Mouse (Mus musculus) layer of hippocampus, postnatal 36 days (tissue): Measurements from ENCODE around the gene Fbxl8. TPM values are rescaled to one million over a fixed set of nuclear protein-coding genes. Genes with fewer than 3 reads are reported as not detected.
"Not testable (repeated sequence)": the region's sequence is repeated elsewhere in the genome, so short reads cannot be mapped to it uniquely, and the experiment has no call there.

Experiments used
- DNase-seq, 2 experiments: peaks; one replicate each; pipeline ENCODE4 v3.0.0; 2022
- total RNA-seq, 2 experiments: library from RNA; stranded (reverse); gene quantifications; 2 replicates each; pipeline ENCODE4 v1.2.3; 2021

Gene Fbxl8
- 1 to 10 TPM; 1.0 TPM for total RNA-seq

DNA sequence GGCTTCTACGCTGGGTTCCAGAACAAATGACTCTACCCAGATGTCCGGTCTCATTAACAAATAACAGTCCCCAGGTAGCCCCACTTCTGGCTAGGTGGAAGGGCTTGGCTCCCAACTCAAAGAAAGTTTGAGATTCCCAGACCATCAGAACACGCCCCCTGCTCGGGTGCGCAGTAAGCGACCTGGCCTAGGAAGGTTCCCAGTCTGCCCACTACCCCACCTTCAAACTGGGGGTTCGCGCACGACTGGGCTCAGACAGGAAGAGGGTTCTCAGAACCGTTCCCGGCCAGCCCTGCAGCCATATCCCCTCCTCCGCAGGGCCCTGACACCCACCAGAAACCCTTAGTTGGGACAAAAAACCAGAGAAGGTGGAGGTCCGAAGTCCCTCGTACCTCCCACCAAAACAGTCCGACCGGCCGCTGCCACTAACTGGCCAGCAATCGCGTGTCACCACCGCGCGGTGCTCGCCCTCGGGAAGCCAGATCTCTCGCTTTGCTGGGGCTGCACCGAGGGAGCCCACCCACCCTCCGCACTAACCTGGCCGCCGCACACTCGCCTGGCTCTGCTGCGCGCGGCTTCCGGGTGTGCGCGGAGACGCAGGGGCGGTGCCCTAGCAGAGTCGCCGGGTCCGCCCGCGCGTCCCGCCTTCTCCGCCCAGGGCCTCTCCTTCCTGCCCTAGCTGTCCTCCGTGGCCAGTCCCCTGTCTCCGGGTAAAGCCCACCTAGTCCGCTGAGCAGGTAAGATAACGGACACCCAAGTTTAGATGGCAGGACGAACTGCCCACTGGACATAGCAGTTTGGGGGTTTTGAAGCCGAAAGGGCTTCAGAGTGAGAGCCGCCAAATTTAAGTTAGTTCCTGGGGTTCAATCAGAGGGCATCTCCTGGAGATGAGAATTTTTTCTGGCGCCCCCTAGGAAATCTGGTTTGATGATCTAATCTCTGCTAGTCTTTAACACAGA is at the start of gene Fbxl8, which contains the start of gene Tradd:
Fbxl8 (plus strand) TSS at position 625 of the 959 bp plus-strand sequence.
Tradd (minus strand) TSS at position 586 of the 959 bp plus-strand sequence.
- no peak for DNase-seq

DNA sequence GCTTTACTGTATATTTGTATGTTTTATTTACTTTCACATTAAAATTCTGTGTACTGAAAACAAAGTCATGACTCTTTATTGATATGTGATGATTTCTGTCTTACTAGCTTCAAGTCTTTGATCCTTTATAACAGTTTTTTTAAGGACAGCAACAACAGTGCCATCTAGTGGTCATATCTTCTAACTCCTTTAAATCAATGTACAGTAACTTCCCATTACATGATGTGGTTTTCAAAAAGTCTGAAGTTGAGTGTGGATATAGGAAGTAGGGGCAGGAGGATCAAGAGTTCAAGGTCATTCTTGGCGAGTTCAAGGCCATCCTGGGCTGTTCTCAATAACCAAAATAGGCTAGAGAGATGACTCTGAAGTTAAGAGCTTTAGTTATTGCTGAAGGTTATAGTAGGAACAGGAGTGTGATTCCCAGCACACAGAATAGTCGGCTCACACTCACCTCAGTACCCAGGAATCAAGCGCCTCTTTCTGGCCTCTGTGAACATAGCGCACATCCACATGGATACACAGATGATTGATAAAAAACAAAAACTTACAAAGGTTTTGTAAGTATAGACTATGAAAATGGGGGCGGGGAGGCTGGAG is 46.4 kb upstream of the Fbxl8 start:
- no peak for DNase-seq

DNA sequence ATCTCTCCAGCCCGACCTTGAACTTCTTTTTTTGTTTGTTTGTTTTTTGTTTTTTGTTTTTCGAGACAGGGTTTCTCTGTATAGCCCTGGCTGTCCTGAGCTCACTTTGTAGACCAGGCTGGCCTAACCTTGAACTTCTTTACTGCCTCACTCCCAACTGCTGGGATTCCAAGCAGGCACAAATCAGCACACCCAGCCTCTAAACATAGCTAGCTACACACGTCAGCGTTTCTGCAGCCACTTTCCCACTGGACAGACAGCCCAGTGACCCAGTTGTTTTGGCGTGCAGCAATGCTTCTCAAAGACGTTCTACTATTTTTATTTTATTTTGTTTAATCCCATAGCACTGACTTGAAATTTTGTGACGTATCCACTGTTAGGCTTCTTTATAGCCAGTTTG is 40.6 kb upstream of the Fbxl8 start:
- DNase-seq: no peak

DNA sequence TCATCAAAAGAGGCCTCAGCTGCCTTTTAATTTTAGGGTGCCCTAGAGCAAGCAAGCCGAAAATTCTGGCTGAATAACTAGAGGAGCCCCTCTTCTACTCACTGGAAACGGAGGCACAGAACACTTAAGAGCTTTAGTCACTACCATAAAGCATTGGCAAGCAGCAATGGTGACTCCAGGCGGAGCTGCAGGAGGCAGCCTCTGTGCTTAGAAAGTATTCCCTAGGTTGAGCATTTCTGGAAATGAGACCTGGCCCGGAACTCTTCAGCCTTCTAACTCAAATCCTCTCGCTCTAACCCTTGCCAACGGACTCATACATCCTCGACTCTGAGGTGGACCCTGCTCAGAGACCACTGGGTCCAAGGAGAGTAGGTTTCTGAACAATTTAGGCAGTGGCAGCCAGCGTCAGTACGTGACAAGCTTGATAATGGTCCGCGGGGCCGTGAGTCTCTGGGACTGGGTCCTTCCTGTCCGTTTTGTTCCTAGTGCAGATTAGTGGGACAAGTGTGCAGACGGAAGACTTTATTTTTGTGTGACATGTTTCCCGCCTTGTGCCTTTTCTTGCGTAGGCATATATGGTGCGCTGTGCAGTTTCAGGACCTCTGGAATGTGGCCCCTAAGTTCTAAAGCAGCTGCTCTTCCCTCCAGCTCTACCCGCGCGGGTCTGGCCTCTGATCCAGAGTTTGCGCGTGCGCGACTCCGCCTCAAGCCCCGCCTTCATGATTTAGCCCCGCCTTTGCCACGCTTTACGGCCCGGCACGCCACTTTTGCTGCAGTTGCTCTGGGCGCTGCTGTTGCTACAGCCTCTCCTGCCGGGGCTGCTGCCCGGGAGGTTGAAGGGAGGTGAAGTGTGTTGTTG is 39.8 kb upstream of the Fbxl8 start, which contains the start of gene D230025D16Rik:
D230025D16Rik (plus strand) TSS at position 733 of the 859 bp plus-strand sequence.
- peak; percentile 94 to 95 for DNase-seq

DNA sequence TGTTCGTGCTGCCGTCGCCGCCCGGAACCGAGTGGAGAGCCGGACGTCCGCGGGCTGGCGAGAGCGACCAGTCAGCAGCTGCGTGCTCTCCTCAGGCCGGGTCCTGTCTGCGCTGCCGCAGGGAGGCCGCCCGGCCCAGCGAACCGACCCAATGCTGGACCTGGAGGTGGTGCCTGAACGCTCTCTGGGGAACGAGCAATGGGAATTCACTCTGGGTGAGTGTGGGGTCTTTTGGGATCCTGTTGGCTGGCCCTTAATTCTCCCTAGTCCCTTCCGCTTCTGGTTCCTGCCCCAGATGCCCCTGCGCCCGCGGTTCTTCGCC is 39.2 kb upstream of the Fbxl8 start:
- DNase-seq: no peak

DNA sequence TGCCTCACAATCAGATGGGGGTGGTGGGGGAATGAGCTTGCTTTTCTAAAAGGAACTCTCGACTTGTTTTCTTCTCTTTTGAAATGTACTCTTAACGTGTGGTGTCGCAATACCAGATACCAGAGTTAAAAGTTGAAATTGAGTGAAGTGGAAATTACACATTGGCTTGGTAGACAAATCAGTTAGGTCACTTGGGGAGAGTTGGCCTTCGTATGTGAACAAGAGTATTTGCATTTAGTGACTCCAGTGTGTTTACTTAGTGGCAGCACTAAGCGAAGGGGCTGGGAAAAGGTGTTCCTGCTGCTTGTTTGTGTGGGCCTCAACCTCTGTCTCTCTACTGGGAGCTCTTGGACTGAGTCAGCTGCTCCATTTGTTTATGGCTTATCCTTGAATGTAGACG is 38.5 kb upstream of the Fbxl8 start:
- DNase-seq: no peak

DNA sequence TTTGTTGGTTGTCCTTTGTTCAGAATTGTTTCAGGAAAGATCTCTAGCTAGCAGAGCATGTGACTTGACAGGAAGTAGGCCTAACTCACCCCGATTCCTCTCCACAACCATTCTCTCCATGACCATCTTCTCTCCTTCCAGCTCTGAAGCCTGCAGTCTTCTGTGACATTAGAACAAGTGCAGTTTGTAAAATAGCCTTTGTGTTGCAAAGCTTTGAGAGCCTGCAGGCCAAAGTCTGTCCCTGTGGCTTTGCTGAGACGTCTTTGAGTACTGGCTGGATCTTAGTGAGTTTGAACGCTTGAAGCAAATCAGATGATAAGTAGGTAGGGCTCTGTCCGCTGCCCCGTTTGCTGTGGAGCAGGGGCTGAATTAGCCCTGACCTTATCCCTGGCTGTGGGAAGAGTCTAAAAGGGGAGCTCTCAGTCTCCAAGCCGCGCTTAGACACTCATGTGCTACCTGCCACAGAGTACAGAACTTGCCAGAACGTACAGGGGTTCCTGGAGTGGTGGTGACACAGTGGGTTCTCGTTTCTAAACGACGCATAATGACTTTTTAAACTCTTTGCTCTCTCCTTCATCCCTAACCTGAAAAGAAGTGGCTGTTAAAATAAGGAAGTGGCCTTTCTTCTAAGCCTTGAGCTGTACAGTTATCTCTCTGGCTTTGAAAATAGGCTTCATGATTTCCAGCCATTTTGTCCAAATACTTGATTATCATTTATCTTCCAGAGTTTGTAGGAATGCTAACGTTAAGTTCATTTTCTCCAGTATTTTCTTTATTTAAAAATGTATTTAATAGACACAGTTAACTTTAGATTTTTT is 32.7 kb upstream of the Fbxl8 start:
- no peak for DNase-seq

DNA sequence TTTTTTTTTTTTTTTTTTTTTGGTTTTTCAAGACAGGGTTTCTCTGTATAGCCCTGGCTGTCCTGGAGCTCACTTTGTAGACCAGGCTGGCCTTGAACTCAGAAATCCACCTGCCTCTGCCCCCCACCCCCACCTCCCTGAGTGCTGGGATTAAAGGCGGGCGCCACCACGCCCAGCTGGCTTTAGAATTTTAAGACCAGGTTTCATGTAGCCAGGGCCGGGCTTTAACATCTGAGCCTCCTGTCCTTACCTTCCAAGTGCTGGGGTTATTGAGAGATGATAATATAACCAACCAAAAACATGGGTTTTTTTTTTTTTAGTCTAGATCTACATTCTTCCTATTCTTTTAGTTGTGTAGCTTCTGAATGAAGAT is 32.1 kb upstream of the Fbxl8 start:
- DNase-seq: not testable (repeated sequence)

DNA sequence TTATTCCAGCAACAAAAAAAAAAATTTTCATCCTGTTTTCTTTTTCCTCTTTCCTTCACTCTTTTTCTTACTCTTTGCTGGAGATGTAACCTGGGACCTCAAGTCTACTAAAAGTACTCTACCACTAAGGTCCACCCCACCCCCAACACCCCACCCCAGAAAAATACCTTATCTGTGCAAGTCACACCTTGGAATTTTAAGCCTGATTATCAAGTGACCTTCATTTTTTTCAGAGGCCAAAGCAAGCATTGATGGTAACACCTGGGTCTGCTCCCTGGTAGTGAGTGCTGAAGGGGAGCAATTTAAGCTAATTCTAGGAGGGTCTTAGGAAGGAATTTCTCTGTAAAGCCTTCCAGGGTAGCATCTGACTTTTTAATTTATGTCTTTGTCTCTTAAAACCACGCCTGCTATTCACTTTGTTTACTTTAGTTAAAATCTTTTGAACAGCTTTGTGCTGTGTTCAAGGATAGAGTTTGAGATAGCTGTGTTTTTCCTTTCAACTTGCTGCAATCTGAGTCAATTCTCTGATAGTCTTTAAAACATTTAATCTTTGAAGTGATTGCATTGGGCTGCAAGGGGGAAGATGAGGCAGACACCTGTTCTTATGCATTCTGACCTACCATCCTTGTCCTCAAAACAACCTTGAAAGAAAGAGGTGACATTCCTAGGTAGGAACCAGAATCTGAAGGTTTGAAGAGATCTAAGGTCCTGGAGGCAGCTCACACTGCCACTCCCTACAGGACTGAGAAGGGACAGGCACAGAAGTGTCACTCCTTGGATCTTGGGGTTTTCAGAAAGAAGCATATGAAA is 31.1 kb upstream of the Fbxl8 start:
- no peak for DNase-seq

DNA sequence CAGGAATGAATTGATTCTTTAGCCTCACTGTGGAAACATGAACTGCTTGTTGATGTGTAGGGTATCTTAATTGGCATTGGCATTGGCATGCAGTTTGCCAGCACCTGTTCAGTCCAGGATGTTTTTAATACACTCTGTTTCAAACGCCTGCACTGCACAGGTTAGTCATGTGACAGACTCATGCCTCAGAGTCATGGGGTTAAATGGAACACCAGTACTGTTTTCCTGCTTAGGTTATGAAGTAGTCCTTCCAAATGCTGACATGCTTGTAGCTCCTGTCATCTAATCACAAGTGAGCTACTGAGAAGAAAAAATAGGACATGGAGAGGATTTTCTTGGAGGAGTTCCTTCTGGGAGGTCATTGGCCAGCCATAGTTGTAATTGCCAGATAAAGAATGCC is 29.2 kb upstream of the Fbxl8 start:
- DNase-seq: no peak

DNA sequence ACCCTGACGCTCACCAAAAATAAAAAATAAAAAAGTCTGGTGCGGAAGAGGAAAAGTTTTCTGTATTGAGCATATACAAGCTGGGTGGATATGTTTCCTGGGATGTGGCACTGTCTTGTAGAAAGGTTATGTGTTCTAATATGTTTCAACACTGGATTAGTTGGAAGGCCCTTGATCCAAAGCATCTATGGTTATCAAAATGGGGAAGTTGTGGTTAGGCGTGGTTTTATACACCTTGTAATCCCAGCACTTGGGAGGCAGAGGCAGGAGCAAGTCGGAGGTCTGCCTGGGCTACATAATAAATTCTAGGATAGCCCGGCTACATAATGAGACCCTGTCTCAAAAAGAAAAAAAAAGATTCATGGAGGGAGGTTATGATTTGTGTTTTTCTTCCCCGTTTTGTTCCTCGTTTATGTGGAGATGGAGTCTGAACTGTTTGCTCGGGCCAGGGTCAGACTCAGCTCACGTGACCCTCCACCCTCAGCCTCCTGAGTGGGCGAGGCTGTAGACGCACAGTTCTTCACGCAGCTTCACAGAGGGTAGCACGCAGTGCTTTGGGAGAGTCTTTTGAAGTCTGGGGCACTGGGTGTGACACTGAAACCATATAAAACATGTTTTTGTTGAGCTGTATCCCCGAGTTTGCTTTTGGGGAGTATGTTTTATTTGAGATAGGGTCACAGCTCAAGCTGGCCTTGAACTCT is 26.9 kb upstream of the Fbxl8 start:
- DNase-seq: no peak

DNA sequence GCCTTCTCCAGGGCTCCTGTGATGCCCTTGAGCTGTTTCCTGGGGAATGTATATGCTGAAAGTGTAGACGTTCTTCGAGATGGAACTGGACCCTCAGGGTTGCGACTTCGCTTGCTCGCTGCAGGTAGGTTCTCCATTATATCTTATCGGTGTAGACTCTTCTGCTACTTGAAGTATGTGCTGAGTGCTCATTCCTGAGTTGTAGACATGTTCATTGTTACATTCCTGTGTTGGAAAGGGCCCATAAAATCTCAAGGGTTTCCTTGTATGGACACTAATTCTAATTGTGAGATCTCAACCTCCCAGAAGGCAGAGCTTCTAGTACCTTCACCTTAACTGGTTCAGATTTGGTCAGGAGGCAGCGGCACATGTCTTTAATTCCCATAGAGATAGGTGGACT is 23.4 kb upstream of the Fbxl8 start:
- no peak for DNase-seq

DNA sequence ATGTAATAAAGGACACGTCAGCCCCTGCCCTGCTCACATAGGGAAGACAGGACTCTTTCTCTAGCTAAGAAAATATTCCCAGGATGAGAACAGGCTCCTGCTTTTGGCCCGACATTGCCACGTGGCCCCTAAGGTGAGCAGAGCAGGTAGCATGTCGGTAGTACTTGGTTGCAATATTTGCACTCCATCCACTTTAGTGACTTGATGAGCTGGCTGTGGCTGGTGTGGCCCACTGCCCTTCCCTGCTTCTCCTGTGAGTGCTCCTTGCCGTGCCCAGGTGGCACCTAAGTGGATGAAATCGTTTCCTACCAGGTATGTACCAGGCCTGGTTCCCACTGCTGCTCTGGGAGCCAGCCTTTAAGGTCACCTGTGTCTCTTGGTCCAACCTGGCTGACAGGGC is 12.5 kb upstream of the Fbxl8 start:
- no peak for DNase-seq

DNA sequence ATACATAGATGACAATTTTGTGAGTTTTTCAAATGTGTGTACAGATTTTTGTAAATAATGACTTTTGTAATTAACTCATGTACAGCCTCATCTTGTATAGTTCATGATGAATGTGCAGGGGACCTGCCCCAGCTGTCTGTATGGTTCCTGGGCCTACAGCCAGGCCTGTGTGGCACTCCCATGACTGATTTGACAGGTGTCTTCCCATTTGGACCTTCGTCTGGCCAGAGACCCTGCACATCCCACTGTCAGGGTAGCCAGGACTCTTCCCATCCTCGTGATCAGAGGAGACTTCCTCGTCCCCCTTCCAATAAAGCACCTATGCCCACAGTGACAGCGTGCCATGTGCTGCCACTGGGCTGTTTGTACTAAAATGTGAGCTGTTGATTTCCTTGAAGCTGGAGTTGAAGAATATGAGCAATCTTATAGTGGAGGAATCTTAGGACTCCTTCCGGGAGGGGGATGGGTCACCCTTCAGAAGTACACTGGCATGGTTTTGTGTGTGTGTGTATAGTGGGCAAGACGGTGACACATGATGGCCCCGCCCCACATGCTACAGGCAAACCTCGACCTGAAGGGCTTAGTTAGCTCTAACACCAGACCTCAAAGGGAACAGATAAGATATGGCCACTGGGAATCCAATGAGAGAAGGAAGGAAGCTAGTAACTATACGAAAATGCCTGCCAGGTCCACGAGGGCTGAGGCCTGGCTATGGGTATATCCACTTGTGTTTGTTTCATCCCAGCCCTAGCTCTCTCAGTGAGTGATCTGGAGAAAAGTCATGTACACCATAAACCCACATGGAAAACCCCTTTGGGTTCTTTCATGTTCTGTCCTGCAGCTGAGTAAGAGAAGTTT is 11.5 kb upstream of the Fbxl8 start:
- DNase-seq: no peak

DNA sequence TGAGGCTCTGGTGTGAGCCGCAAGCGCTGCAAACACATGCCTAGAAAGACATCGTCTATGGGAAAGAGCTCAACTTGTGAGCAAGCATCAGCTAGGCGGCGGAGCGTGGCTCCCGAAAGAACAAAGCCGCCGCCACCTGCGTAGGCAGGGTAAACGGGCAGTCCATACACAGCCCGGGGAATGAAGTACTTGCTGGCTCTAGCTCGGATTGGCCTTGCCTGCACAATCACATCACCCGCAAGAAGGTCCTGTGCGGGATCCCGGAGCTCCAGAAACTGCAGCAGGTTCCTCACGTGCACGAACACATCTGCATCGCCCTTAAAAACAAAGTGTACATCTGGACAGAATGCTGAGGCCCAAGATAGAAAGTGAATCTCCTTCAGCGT is 10.7 kb upstream of the Fbxl8 start:
- no peak for DNase-seq

DNA sequence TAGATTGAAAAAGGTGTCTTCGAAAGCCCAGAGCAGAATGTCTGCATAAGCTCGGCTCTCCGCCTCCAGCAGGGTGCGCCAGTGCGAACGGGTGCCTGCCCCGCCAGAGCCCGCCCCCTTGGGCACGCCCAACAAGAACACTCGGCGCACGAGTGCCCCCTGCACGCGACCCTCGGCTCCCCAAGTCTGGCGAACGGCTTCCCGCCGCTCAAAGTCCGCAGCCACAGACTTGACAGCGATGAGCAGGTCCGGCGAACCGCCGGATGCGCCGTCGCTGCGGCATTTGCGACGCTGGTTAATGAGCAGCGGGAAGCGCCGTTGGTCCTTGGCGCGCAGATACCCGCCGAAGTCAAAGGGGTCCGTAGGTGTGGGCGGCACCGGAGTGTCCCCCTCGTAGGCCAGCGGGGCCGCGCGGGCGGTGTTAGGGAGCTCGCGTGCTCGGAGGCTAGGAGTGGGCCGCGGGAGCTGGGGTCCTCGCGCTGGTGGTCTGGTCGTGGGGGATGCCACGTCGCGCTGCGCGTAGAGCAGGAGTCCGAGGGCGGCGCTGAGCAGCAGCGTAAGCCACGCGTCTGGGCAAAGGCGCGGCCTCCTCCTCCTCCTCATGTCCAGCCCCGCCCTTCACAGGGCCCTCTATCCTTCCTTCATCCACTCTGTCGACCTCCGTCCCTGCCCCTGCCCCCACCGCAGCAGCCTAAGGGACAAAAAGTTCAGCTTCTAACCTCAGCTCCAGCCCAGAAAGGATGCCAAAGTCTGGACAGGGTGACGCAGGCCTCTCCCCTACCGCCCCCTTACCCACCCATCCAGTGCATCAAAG is 10.1 kb upstream of the Fbxl8 start:
- peak; percentile 86 for DNase-seq

DNA sequence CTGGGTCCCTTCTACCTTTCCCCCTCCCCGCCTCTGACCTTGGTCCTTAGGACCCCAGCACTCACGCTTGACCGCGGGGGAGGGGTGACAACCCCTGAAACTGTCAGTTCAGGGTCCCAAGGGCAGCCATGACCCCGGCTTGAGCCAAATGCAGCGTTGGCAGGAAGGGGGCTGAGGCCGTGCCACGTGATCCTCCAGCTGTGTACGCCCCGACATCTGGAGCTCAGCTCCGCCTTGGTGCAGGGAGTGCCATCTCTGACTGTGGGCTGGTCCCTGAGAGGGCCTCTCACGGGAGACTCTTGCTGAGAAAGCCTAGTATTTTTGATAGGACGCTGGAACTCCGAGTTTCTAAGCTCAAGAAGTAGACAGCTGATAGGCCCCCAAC is 9.5 kb upstream of the Fbxl8 start, which contains the start of gene B3gnt9:
B3gnt9 (minus strand) TSS at position 188 of the 385 bp plus-strand sequence.
- no peak for DNase-seq

DNA sequence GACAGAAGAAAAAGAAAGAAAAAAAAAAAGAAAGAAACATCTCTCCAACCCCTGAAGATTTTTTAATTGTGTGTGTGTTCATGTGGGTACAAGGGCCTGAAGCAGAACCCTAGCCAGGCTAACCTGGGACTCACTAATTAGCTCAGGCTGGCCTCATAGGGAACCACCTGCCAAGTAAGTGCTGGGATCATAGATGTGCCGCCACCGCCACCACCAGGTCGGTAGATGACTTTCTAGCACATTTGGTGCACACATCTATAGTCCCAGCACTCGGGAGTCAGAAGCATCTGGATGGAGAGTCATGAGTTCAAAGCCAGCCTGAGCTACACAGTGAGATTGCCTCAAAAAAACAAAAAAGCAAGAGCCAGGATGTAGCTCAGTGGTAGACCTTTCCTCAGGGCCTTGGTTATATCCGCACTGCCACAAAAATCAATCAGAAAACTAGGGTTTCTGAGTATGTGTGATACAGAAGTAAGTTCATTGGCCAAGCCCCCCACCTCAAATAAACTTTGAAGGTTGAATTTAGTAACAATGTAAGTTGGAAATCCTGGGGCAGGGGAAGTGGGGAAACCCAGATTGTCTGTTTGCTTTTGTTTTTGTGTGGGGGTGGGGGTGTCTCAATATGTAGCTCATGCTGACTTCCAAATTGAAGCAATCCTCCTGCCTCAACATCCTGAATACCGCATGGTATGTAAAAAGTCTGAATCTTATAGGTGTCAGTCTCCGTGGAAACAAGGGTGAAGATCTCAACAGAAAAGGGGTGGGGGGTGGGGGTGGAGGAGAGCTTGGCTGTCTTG is 6.9 kb upstream of the Fbxl8 start:
- DNase-seq: no peak
